Mouse (Mus musculus) hindbrain, postnatal 0 days (tissue): ENCODE measurements around the gene H2-Aa. TPM values are rescaled to one million over a fixed set of nuclear protein-coding genes. Genes with fewer than 3 reads are reported as not detected.

Source experiments
- ATAC-seq: fragments of 200-750 bp; cut with Nextera tagmentation; 2 replicates; pipeline ENCODE4 v1.8.0; 2017; ENCODE audit warnings: mild to moderate bottlenecking, moderate TSS enrichment, moderate library complexity
- DNase-seq: peaks from one replicate; pipeline ENCODE4 v3.0.0-alpha.2; 2015; ENCODE audit warnings: low spot score
- H3K27ac ChIP-seq: fragments of 300-500 bp; sonication (generic); 2 replicates; pipeline ENCODE4 v1.5.1; 2014; ENCODE audit warnings: mild to moderate bottlenecking
- H3K27me3 ChIP-seq: fragments of 300-500 bp; sonication (generic); 2 replicates; pipeline ENCODE4 v1.6.1; 2014; ENCODE audit warnings: low read length, mixed read lengths; ENCODE audit not compliant: insufficient read depth
- H3K36me3 ChIP-seq: fragments of 300-500 bp; sonication (generic); 2 replicates; pipeline ENCODE4 v1.6.1; 2014; ENCODE audit warnings: low read length, mixed read lengths; ENCODE audit not compliant: insufficient read depth
- H3K4me1 ChIP-seq: fragments of 300-500 bp; sonication (generic); 2 replicates; pipeline ENCODE4 v1.6.1; 2014; ENCODE audit warnings: antibody characterized with exemption, low read length, mixed read lengths; ENCODE audit not compliant: insufficient read depth
- H3K4me2 ChIP-seq: fragments of 300-500 bp; sonication (generic); 2 replicates; pipeline ENCODE4 v1.6.1; 2014; ENCODE audit warnings: low read depth, mild to moderate bottlenecking, low read length, moderate library complexity, mixed read lengths
- H3K4me3 ChIP-seq: fragments of 300-500 bp; sonication (generic); 2 replicates; pipeline ENCODE4 v1.5.1; 2014; ENCODE audit warnings: low read length
- H3K9ac ChIP-seq: fragments of 300-500 bp; sonication (generic); replicated peaks from 2 replicates; pipeline ENCODE4 v1.6.1; 2014; ENCODE audit warnings: mild to moderate bottlenecking, low read length, moderate library complexity, mixed read lengths
- H3K9me3 ChIP-seq: fragments of 300-500 bp; sonication (generic); 2 replicates; pipeline ENCODE4 v1.6.1; 2016; ENCODE audit warnings: low read length, mixed read lengths
- CTCF ChIP-seq: IDR thresholded peaks from 2 replicates; pipeline ENCODE4 v1.5.1; 2016; ENCODE audit warnings: antibody characterized with exemption, control low read depth, low read depth
- WGBS: fragments of 180-500 bp; shearing (Covaris S2); extraction: QIAGEN DNeasy Blood & Tissue Kit; methylation state at CpG from one replicate; pipeline ENCODE4 v1.1.7; 2014; 5-methylcytosine and 5-hydroxymethylcytosine counted together
- polyA plus RNA-seq: library from polyadenylated mRNA; unstranded; fragments of >200 nt; fragmentation: Nextera tagmentation; extraction: Ambion mirVana; gene quantifications from 2 replicates; pipeline ENCODE4 v1.2.1, GENCODE M21; 2015
- total RNA-seq: library from RNA; depleted of rRNA; stranded (reverse); fragments of >200 nt; gene quantifications from 2 replicates; pipeline ENCODE4 v1.2.3, GENCODE M21; 2014

H2-Aa gene
- total and polyA plus RNA-seq, 2 experiments from 2014 or later: 1.3 to 1.4 TPM

DNA sequence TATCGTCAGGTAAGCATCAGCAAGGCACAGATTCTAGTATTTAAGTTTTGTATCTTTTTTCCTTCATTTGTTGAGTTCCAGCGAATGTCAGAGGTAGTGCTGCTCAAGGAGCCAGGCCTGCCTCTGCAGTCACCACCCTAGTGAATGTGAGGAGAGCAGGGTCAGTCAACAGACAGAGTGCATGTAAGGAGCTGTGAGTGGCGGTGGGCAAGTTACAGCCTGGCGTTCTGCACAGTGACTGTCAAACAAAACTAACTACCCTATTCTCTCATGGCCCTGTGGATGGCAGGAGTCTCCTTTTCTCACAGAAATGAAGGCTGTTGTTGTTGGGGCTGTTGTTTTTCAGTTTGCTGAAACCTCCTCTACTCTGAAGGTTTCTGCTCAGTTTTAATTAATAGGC lies 2.3 kb downstream of the H2-Aa start:
- ATAC-seq (no peak), DNase-seq (no peak)
- Histone ChIP-seq H3K9ac (no peak overlapping the region), H3K4me3 (no peak overlapping the region), H3K27ac (no peak overlapping the region), H3K4me1 (no peaks in the 10 kb centered on the region), H3K36me3 (no peaks in the 10 kb centered on the region), H3K4me2 (no peak overlapping the region), H3K27me3 (no peaks in the 10 kb centered on the region), H3K9me3 (no peaks in the 10 kb centered on the region)
- TF ChIP-seq CTCF: no peak
- WGBS: 83% methylated on average over 4 of the region's 4 CpGs

DNA sequence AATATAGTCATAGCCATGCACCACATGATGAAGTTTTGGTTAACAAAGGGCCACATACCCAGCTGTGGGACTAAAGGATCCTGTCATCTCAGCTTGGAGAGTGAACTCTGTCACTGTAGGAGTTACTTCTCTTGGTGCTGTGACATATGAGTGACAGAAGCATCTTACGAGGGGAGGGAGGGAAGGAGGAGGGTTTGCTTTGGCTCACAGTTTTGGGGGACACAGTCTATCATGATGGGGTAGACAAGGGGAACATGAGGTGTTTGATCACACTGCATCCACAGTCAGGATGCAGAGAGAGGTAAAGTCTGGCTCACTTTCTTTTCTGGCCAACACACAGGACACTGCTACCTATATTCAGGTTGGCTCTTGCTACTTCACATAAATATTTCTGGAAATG lies 5.8 kb downstream of the H2-Aa start:
- Histone ChIP-seq H3K27me3 (no peaks in the 10 kb centered on the region), H3K4me1 (no peaks in the 10 kb centered on the region), H3K4me2 (no peak overlapping the region), H3K27ac (no peak overlapping the region), H3K36me3 (no peaks in the 10 kb centered on the region), H3K9me3 (no peaks in the 10 kb centered on the region), H3K9ac (no peak overlapping the region), H3K4me3 (no peak overlapping the region)
- ATAC-seq (no peak), DNase-seq (no peak)
- 62% methylated on average over 1 of the region's 1 CpGs for WGBS
- no peak for TF ChIP-seq CTCF

DNA sequence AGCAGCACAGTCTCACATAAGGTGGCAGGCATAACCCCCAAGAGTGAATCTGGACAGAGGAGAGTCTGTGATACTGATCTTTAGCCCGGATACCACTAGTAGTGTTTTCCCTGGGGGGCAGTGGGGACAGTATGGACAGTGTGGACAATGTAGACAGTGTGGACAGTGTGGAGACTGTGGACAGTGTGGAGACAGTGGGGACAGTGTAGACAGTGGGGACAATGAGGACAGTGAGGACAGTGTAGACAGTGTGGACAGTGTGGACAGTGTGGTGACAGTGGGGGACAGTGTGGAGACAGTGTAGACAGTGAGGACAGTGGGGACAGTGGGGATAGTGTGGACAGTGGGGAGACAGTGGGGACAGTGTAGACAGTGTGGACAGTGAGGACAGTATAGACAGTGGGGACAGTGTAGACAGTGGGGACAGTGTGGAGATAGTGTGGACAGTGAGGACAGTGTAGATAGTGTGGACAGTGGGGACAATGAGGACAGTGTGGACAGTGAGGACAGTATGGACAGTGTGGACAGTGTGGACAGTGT lies 7.1 kb downstream of the H2-Aa start:
- Histone ChIP-seq H3K4me1 (no peaks in the 10 kb centered on the region), H3K9ac (no peak overlapping the region), H3K36me3 (no peaks in the 10 kb centered on the region), H3K27me3 (no peaks in the 10 kb centered on the region), H3K4me3 (no peak overlapping the region), H3K27ac (no peak overlapping the region), H3K9me3 (no peaks in the 10 kb centered on the region), H3K4me2 (no peak overlapping the region)
- TF ChIP-seq CTCF: no peak
- WGBS: 81% methylated on average over 1 of the region's 1 CpGs
- ATAC-seq (0 out of 2 replicates have a peak, but pooled peaks have one; percentile 32), DNase-seq (no peak)

DNA sequence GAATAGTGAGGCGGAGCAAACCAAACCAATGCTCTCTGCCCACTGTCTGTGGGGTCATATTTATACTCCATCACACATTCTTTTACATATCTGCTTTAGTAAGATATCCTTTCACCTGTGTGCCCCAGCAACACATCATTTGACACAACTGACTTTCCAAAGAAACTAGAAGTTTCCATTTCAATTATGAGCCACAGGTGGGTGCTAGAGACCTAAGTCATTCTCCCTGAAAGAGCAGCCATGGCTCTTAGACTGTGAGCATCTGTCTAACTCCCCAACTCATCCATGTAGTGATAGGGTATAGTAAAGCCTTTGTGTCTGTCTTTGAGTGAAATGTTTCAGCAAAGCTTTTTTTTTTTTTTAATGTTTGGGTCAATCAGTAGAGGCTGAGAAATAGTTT lies 15.5 kb downstream of the H2-Aa start:
- H3K9ac ChIP-seq: no peak overlapping the region
- DNase-seq (no peak), ATAC-seq (no peak)
- H3K4me1 ChIP-seq: no peaks in the 10 kb centered on the region
- H3K36me3 ChIP-seq: no peaks in the 10 kb centered on the region
- no peaks in the 10 kb centered on the region for H3K27me3 ChIP-seq
- no peak overlapping the region for H3K4me3 ChIP-seq
- 92% methylated on average over 1 of the region's 1 CpGs for WGBS
- no peak overlapping the region for H3K4me2 ChIP-seq
- TF ChIP-seq CTCF: no peak
- H3K9me3 ChIP-seq: no peaks in the 10 kb centered on the region
- H3K27ac ChIP-seq: no peak overlapping the region

DNA sequence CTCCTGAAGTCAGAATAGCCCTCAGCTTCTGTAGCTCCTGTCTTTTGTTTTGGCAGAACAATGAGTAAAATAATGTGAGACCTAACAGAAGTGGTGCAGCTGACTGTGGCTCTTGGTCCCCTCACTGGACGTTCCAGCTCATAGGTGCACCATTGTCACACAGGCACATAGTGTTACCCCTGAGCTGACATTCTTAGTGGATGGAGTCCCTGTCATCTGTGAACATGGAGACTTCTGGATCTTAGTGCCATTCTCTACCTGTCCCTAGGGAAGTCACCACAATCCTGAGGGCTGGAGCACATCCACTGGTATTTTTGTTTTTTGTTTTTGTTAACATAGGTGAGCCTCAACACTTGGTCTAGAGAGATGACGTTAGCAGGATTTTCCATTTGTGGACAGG lies 16.7 kb downstream of the H2-Aa start:
- no peaks in the 10 kb centered on the region for H3K27me3 ChIP-seq
- DNase-seq: no peak
- no peaks in the 10 kb centered on the region for H3K9me3 ChIP-seq
- no peaks in the 10 kb centered on the region for H3K4me1 ChIP-seq
- no peaks in the 10 kb centered on the region for H3K36me3 ChIP-seq
- WGBS: 82% methylated on average over 2 of the region's 2 CpGs
- no peak overlapping the region for H3K27ac ChIP-seq
- TF ChIP-seq CTCF: no peak
- no peak overlapping the region for H3K9ac ChIP-seq
- H3K4me2 ChIP-seq: no peak overlapping the region
- ATAC-seq: no peak
- H3K4me3 ChIP-seq: no peak overlapping the region

DNA sequence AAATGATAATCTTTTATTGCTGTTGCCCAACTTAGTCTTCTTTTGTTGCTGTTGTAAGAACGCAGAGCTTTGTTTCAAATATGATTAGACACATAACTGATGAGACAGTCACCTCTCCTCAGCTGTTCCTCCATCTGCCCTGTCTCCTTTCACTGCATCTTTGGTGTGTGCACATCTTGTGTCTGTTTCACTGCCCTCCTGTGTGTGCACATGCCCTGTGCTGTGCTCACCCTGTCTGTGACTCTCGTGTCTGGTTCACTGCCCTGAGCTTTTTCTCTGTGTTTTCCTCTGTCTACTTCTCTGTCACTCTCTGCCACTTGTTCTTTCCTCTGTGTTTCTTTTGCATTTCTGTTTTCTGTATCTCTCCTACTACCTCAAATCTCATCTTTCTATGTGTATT lies 17.4 kb downstream of the H2-Aa start:
- WGBS: 81% methylated on average over 2 of the region's 2 CpGs
- no peak for DNase-seq
- no peak overlapping the region for H3K27ac ChIP-seq

DNA sequence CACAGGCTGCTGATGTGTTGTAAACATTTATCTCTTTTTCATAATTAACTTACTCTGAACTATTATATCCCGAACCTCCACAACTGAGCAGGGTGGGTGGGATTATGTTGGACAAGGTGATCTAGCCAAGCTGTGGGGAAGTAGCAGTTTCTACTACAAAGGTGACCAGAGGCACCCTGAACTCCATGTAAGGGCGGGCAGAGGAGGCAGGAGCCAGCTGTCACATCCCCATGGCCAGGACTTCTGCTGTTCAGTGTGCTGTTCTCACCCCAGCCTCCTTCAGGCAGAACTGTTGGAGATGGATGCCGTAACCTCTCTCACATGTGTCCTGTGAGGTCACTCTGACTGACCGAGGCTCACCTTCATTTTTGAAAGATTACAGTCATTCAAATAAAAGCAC lies 17.8 kb downstream of the H2-Aa start:
- WGBS: 77% methylated on average over 4 of the region's 4 CpGs
- Histone ChIP-seq H3K27ac (no peak overlapping the region), H3K4me2 (no peak overlapping the region), H3K4me3 (no peak overlapping the region), H3K9me3 (no peaks in the 10 kb centered on the region), H3K36me3 (no peaks in the 10 kb centered on the region), H3K27me3 (peaks cover 6% of the 10 kb centered on the region; the same call in 1 of the 2 replicates), H3K4me1 (peaks cover 3% of the 10 kb centered on the region; the same call in 1 of the 2 replicates), H3K9ac (no peak overlapping the region)
- no peak for ATAC-seq
- TF ChIP-seq CTCF: no peak
- no peak for DNase-seq

More for the DNA sequence above, 17.4 kb downstream of the H2-Aa start:
- no peak for ATAC-seq
- Histone ChIP-seq H3K4me3 (no peak overlapping the region), H3K4me1 (no peaks in the 10 kb centered on the region), H3K27me3 (peaks cover 3% of the 10 kb centered on the region; the same call in 1 of the 2 replicates), H3K36me3 (no peaks in the 10 kb centered on the region), H3K9me3 (no peaks in the 10 kb centered on the region), H3K9ac (no peak overlapping the region), H3K4me2 (no peak overlapping the region)
- TF ChIP-seq CTCF: no peak
